Mouse (Mus musculus) myocyte (in vitro differentiated cells): ENCODE measurements around the gene Gm11172. TPM values are rescaled to one million over a fixed set of nuclear protein-coding genes. Genes with fewer than 3 reads are reported as not detected.

Experiments
- H3K27me3 ChIP-seq: one replicate; pipeline ENCODE4 v1.6.1; 2011; ENCODE audit not compliant: control insufficient read depth, insufficient read depth, insufficient read length
- H3K36me3 ChIP-seq: one replicate; pipeline ENCODE4 v1.6.1; 2011; ENCODE audit not compliant: control insufficient read depth, insufficient read depth
- H3K4me2 ChIP-seq: one replicate; pipeline ENCODE4 v1.6.1; 2011; ENCODE audit warnings: low read depth, control low read depth
- H3K4me3 ChIP-seq: one replicate; pipeline ENCODE4 v1.5.1; 2011; ENCODE audit warnings: mild to moderate bottlenecking, control low read depth, moderate library complexity
- H3K79me2 ChIP-seq: one replicate; pipeline ENCODE4 v1.6.1; 2011; ENCODE audit not compliant: control insufficient read depth, insufficient read depth
- H3ac ChIP-seq: one replicate; pipeline ENCODE4 v1.6.1; 2011; ENCODE audit not compliant: control insufficient read depth, insufficient read length
- CEBPB ChIP-seq: IDR thresholded peaks from 2 replicates; pipeline ENCODE4 v1.6.1; 2011; ENCODE audit warnings: mild to moderate bottlenecking, moderate library complexity; ENCODE audit not compliant: poor library complexity, insufficient read depth, severe bottlenecking
- E2F4 ChIP-seq: IDR thresholded peaks from one replicate; pipeline ENCODE4 v1.6.1; 2011; ENCODE audit warnings: mild to moderate bottlenecking, control low read depth, moderate library complexity; ENCODE audit not compliant: insufficient read depth
- MAX ChIP-seq: IDR thresholded peaks from one replicate; pipeline ENCODE4 v1.6.1; 2011; ENCODE audit warnings: low read depth, mild to moderate bottlenecking, control low read depth
- MYOD1 ChIP-seq, 3 experiments: IDR thresholded peaks; one replicate each; pipeline ENCODE4 v1.6.1; 2011; ENCODE audit warnings: control low read depth in 2 of 3, low read depth in 2 of 3, mild to moderate bottlenecking in 2 of 3, moderate library complexity in 1 of 3; ENCODE audit not compliant: insufficient read length in 2 of 3, control insufficient read depth in 1 of 3
- MYOG ChIP-seq, 3 experiments: IDR thresholded peaks; one replicate each; pipeline ENCODE4 v1.6.1; 2011; ENCODE audit warnings: control low read depth in 2 of 3, low read depth in 2 of 3, mild to moderate bottlenecking in 2 of 3; ENCODE audit not compliant: insufficient read length in 2 of 3, control insufficient read depth in 1 of 3, insufficient read depth in 1 of 3
- POLR2A ChIP-seq: IDR thresholded peaks from one replicate; pipeline ENCODE4 v1.6.1; 2011; ENCODE audit warnings: low read depth, mild to moderate bottlenecking, control low read depth, moderate library complexity; ENCODE audit not compliant: insufficient read length
- POLR2AphosphoS2 ChIP-seq: IDR thresholded peaks from one replicate; pipeline ENCODE4 v1.6.1; 2011; ENCODE audit warnings: low read depth, control low read depth; ENCODE audit not compliant: insufficient read length
- REST ChIP-seq: IDR thresholded peaks from one replicate; pipeline ENCODE4 v1.6.1; 2011; ENCODE audit warnings: mild to moderate bottlenecking, control low read depth, moderate library complexity; ENCODE audit not compliant: insufficient read depth, insufficient read length
- SRF ChIP-seq: IDR thresholded peaks from one replicate; pipeline ENCODE4 v1.6.1; 2011; ENCODE audit warnings: low read depth; ENCODE audit not compliant: control insufficient read depth, insufficient read length
- TCF12 ChIP-seq: IDR thresholded peaks from one replicate; pipeline ENCODE4 v1.6.1; 2011; ENCODE audit warnings: mild to moderate bottlenecking, control low read depth; ENCODE audit not compliant: poor library complexity, insufficient read depth, severe bottlenecking
- TCF3 ChIP-seq: IDR thresholded peaks from one replicate; pipeline ENCODE4 v1.6.1; 2011; ENCODE audit warnings: low read depth, control low read depth; ENCODE audit not compliant: insufficient read length
- USF1 ChIP-seq: IDR thresholded peaks from one replicate; pipeline ENCODE4 v1.6.1; 2011; ENCODE audit warnings: low read depth, mild to moderate bottlenecking, control low read depth, moderate library complexity
- polyA plus RNA-seq: library from polyadenylated mRNA; unstranded; fragments of >200 nt; fragmentation: generic; extraction: Trizol; gene quantifications from one replicate; pipeline ENCODE4 v1.2.1, GENCODE M21; 2012; ENCODE audit warnings: missing spikeins

Gm11172 gene
- polyA plus RNA-seq, 1 experiment, result not detected

DNA sequence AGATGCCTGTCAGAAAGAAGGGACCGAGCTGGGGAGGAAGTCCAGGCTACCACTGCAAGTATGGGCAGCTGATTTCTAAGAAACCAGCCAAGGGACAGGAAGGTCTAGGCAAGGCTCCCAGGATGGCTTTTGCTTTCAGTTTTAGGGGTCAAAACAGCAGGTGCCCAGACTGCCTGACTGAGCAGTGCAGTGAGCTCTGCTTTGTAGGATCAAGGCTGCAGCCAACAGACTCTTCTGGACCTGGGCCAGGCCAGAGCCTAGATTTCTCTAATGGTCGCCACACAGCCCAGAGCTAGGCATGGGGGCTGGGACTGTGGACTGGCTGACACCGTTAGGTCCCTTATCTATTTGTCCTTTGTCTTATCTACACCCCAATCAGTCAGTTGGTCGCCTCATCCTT is 38.0 kb upstream of the Gm11172 start:
- H3ac ChIP-seq, result no peak overlapping the region
- no peak overlapping the region for H3K4me3 ChIP-seq
- H3K27me3 ChIP-seq, result no peaks in the 10 kb centered on the region
- no peaks in the 10 kb centered on the region for H3K36me3 ChIP-seq
- TF ChIP-seq TCF12 (no peak), TCF3 (no peak), MYOG (IDR thresholded peaks at IDR 0.05; ENCODE audit: control insufficient read depth in 1 of 3, insufficient read depth in 1 of 3, insufficient read length in 2 of 3, low read depth in 2 of 3) (no peak), SRF (no peak), E2F4 (no peak)
- H3K4me2 ChIP-seq, result no peak overlapping the region
- no peaks in the 10 kb centered on the region for H3K79me2 ChIP-seq

- H3K27me3 ChIP-seq, result no peaks in the 10 kb centered on the region
- H3K4me2 ChIP-seq, result peak overlapping the region; percentile 57
- no peak overlapping the region for H3ac ChIP-seq
- TF ChIP-seq MYOG (IDR thresholded peaks at IDR 0.05; ENCODE audit: control insufficient read depth in 1 of 3, insufficient read depth in 1 of 3, insufficient read length in 2 of 3, low read depth in 2 of 3), result peak; percentile 33 to 91 (median 80)
- no peak for TF ChIP-seq E2F4
- TF ChIP-seq TCF3, result peak; percentile 43
- TF ChIP-seq SRF, result no peak
- TF ChIP-seq REST, result no peak
- TF ChIP-seq POLR2A, result no peak
- no peak for TF ChIP-seq POLR2AphosphoS2
- TF ChIP-seq CEBPB, result 0 out of 2 replicates have a peak, but pooled peaks have one; percentile 7
- TF ChIP-seq TCF12, result peak; percentile 38
- TF ChIP-seq MAX, result no peak
- no peak for TF ChIP-seq USF1
- TF ChIP-seq MYOD1 (IDR thresholded peaks at IDR 0.05; ENCODE audit: control insufficient read depth in 1 of 3, insufficient read length in 2 of 3, low read depth in 2 of 3), result peak; percentile 20 to 94 (median 93)
- no peaks in the 10 kb centered on the region for H3K36me3 ChIP-seq
- no peaks in the 10 kb centered on the region for H3K79me2 ChIP-seq
- H3K4me3 ChIP-seq, result no peak overlapping the region
Observed at GRCm38 (mm10) chr16:10776322-10776721, 36.4 kb upstream of the Gm11172 start.

- Histone ChIP-seq H3K27me3 (no peaks in the 10 kb centered on the region), H3K36me3 (no peaks in the 10 kb centered on the region), H3K79me2 (no peaks in the 10 kb centered on the region), H3K4me3 (no peak overlapping the region), H3ac (no peak overlapping the region), H3K4me2 (no peak overlapping the region)
- no peak for TF ChIP-seq CEBPB
- no peak for TF ChIP-seq USF1
- no peak for TF ChIP-seq E2F4
- TF ChIP-seq REST, result no peak
Observed at GRCm38 (mm10) chr16:10777579-10778160, 35.0 kb upstream of the Gm11172 start.

- H3K79me2 ChIP-seq, result peaks cover 5% of the 10 kb centered on the region
- H3ac ChIP-seq, result no peak overlapping the region
- no peaks in the 10 kb centered on the region for H3K36me3 ChIP-seq
- no peak for TF ChIP-seq E2F4
- H3K4me3 ChIP-seq, result no peak overlapping the region
- H3K27me3 ChIP-seq, result no peaks in the 10 kb centered on the region
- no peak overlapping the region for H3K4me2 ChIP-seq
Observed at GRCm38 (mm10) chr16:10780631-10781120, 32.0 kb upstream of the Gm11172 start.

DNA sequence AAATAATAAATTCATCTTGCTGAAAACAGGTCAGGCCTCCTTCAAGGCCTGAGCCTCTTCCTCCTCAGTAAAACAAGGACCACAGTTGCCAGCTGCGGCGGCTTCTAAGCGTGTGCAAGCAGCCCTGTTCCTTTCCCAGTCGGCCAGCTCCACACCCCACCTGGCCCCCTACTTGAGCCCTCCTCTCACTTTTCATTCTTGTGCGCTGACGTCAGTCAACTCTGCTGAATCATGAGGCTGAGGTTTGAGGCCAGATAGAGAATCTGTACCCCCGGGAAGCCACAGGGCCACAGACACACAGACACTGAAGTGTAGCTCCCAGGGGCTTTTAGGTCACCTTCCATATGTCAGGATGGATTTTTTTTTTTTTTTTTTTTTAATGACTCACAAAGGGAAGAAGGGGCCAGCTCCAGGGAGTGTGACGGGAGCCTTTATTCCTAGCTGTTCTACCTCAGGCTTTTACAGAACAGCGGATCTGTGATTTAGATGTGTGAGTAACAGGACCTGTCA is 30.8 kb upstream of the Gm11172 start:
- no peaks in the 10 kb centered on the region for H3K36me3 ChIP-seq
- H3K4me3 ChIP-seq, result no peak overlapping the region
- H3K27me3 ChIP-seq, result no peaks in the 10 kb centered on the region
- peak overlapping the region; percentile 79 for H3K4me2 ChIP-seq
- H3K79me2 ChIP-seq, result peaks cover 5% of the 10 kb centered on the region
- no peak overlapping the region for H3ac ChIP-seq
- TF ChIP-seq MYOD1 (IDR thresholded peaks at IDR 0.05; ENCODE audit: control insufficient read depth in 1 of 3, insufficient read length in 2 of 3, low read depth in 2 of 3), result peak in 2 of 3 experiments; percentile 32 to 43
- no peak for TF ChIP-seq TCF3
- TF ChIP-seq MYOG (IDR thresholded peaks at IDR 0.05; ENCODE audit: control insufficient read depth in 1 of 3, insufficient read depth in 1 of 3, insufficient read length in 2 of 3, low read depth in 2 of 3), result peak in 1 of 3 experiments; percentile 52
